Mouse (Mus musculus) stomach, embryonic 16.5 days (tissue): ENCODE results near the gene Asb1. TPM values are rescaled to one million over a fixed set of nuclear protein-coding genes. Genes with fewer than 3 reads are reported as not detected.

ENCODE experiments used
- polyA plus RNA-seq: library from polyadenylated mRNA; unstranded; fragments of >200 nt; fragmentation: Nextera tagmentation; extraction: Ambion mirVana; gene quantifications from 2 replicates; pipeline ENCODE4 v1.2.1, GENCODE M21; 2015

Gene Asb1
- polyA plus RNA-seq, 1 experiment from 2014 or later: 5.2 TPM

Other genes with a start within 250 kb of the Asb1 start
- 18.1 and 18.2 TPM in 2 replicates for gene Scly, start 242.2 kb upstream of the Asb1 start, polyA plus RNA-seq
- gene Espnl, start 218.5 kb upstream of the Asb1 start, polyA plus RNA-seq: 0.03 TPM in 1 of 2 replicates, not detected in the other
- 0.37 and 2.6 TPM in 2 replicates for gene Klhl30, start 189.5 kb upstream of the Asb1 start, polyA plus RNA-seq
- 2.1 and 3.6 TPM in 2 replicates for gene Erfe, start 174.1 kb upstream of the Asb1 start, polyA plus RNA-seq
- 113 and 115 TPM in 2 replicates for gene Ilkap, start 141.7 kb upstream of the Asb1 start, polyA plus RNA-seq
- 58.6 and 67.2 TPM in 2 replicates for gene Hes6, start 126.5 kb upstream of the Asb1 start, polyA plus RNA-seq
- gene Per2, start 81.2 kb upstream of the Asb1 start, polyA plus RNA-seq: 7.7 and 8.9 TPM in 2 replicates
- gene Traf3ip1, start 45.9 kb upstream of the Asb1 start, polyA plus RNA-seq: 7.3 and 7.9 TPM in 2 replicates